Mouse (Mus musculus) heart, postnatal 36 days (tissue): ENCODE measurements around the gene Cxcl3. TPM values are rescaled to one million over a fixed set of nuclear protein-coding genes. Genes with fewer than 3 reads are reported as not detected.
"Not testable (repeated sequence)": the region's sequence is repeated elsewhere in the genome, so short reads cannot be mapped to it uniquely, and the experiment has no call there.

Source experiments
- DNase-seq, 2 experiments: peaks; one replicate each; pipeline ENCODE4 v3.0.0; 2021 to 2022
- intact Hi-C: fragments of 180-260 bp; cut with DNase I; formaldehyde crosslinking; loops from one replicate; pipeline ENCODE4 v1.15.1; 2025
- microRNA-seq, 2 experiments: library from miRNA; unstranded; fragments of <30 nt; microRNA quantifications; one replicate each; pipeline ENCODE4 v1.2.0; 2021; ENCODE audit warnings: borderline number of aligned reads in 2 of 2
- total RNA-seq, 2 experiments: library from RNA; stranded (reverse); gene quantifications; 2 replicates each; pipeline ENCODE4 v1.2.3; 2021

Cxcl3 gene
- total RNA-seq, 2 experiments from 2014 or later = not detected

- intact Hi-C loops = loop anchor here (2.0 to 5.0 kb wide), 2 partner anchors 118 to 129 kb away; no protein-coding TSS in a partner anchor
- no peak for DNase-seq
These were observed 3.6 kb downstream of the Cxcl3 start for GRCm38 (mm10) chr5:90789306-90790073.

- no peak for DNase-seq
- intact Hi-C loops = no loop called here
These were observed 4.2 kb downstream of the Cxcl3 start for GRCm38 (mm10) chr5:90790074-90790502.

GRCm38 (mm10) chr5:90794195-90794625, 8.3 kb downstream of the Cxcl3 start, which contains the start of gene Cxcl15:
Gene Cxcl15 (plus strand): TSS chr5:90794534.
- DNase-seq = no peak

GRCm38 (mm10) chr5:90795392-90795791, 9.5 kb downstream of the Cxcl3 start:
- intact Hi-C loops, DNase-seq: not testable (repeated sequence)

More at GRCm38 (mm10) chr5:90794195-90794625, 8.3 kb downstream of the Cxcl3 start, which contains the start of gene Cxcl15:
- intact Hi-C loops = no loop called here

- DNase-seq = no peak
- intact Hi-C loops = no loop called here
These were observed 18.7 kb downstream of the Cxcl3 start for GRCm38 (mm10) chr5:90804574-90804973.

- intact Hi-C loops = no loop called here
- DNase-seq = no peak
These were observed 20.1 kb downstream of the Cxcl3 start for GRCm38 (mm10) chr5:90806050-90806449.

- no peak for DNase-seq
- intact Hi-C loops = no loop called here
These were observed 21.5 kb downstream of the Cxcl3 start for GRCm38 (mm10) chr5:90807176-90807950.

GRCm38 (mm10) chr5:90819756-90820155, 33.9 kb downstream of the Cxcl3 start:
- intact Hi-C loops = no loop called here
- no peak for DNase-seq

- no peak for DNase-seq
- intact Hi-C loops = no loop called here
These were observed 46.4 kb downstream of the Cxcl3 start for GRCm38 (mm10) chr5:90832145-90832767.

- intact Hi-C loops = no loop called here
- DNase-seq = no peak
These were observed 47.0 kb downstream of the Cxcl3 start for GRCm38 (mm10) chr5:90832768-90833388.

- intact Hi-C loops = no loop called here
- DNase-seq = no peak
These were observed 48.5 kb downstream of the Cxcl3 start for GRCm38 (mm10) chr5:90834436-90834835.

GRCm38 (mm10) chr5:90838582-90838981, 52.7 kb downstream of the Cxcl3 start:
- DNase-seq = peak in 1 of 2 experiments; percentile 28
- intact Hi-C loops = no loop called here

Small RNAs within 50 kb of the gene (microRNA-seq; reads per million reads assigned to microRNA genes)
- 0 reads per million in 2 experiments for gene Gm24322

Other genes starting within 250 kb of the Cxcl3 start
- not detected for gene 5830473C10Rik, start 225.0 kb upstream of the Cxcl3 start, total RNA-seq
- gene Rassf6, start 145.4 kb upstream of the Cxcl3 start, total RNA-seq = not detected
- under 1 TPM in 1 of 2 experiments, not detected in 1; 0.31 TPM for gene Cxcl5, start 26.7 kb upstream of the Cxcl3 start, total RNA-seq
- gene Ppbp, start 17.6 kb upstream of the Cxcl3 start, total RNA-seq = 10 to 100 TPM in 1 of 2 experiments, 1 to 10 TPM in 1; 8.7 to 11.2 TPM
- gene Pf4, start 13.7 kb upstream of the Cxcl3 start, total RNA-seq = 10 to 100 TPM; 32.9 to 36.9 TPM
- gene Cxcl15, start 8.4 kb downstream of the Cxcl3 start, total RNA-seq = not detected
- under 1 TPM; 0.30 to 0.50 TPM for gene Cxcl1, start 105.1 kb downstream of the Cxcl3 start, total RNA-seq
- not detected for gene Cxcl2, start 117.8 kb downstream of the Cxcl3 start, total RNA-seq
- gene Mthfd2l, start 145.0 kb downstream of the Cxcl3 start, total RNA-seq = 10 to 100 TPM in 1 of 2 experiments, 1 to 10 TPM in 1; 9.5 to 10.0 TPM
- gene Epgn, start 241.4 kb downstream of the Cxcl3 start, total RNA-seq = under 1 TPM; 0.33 to 0.46 TPM